Mouse (Mus musculus) heart, postnatal 10 days (tissue): ENCODE results near the gene Tnfrsf9. TPM values are rescaled to one million over a fixed set of nuclear protein-coding genes. Genes with fewer than 3 reads are reported as not detected.
"Not testable (repeated sequence)": the region's sequence is repeated elsewhere in the genome, so short reads cannot be mapped to it uniquely, and the experiment has no call there.

ENCODE experiments used
- DNase-seq, 2 experiments: peaks; one replicate each; pipeline ENCODE4 v3.0.0; 2021
- intact Hi-C: fragments of 180-260 bp; cut with DNase I; formaldehyde crosslinking; loops from one replicate; pipeline ENCODE4 v1.15.1; 2025
- total RNA-seq, 2 experiments: library from RNA; stranded (reverse); gene quantifications; 2 replicates each; pipeline ENCODE4 v1.2.3; 2021

Gene Tnfrsf9
- under 1 TPM in 1 of 2 experiments, not detected in 1; 0.12 TPM for total RNA-seq

DNA sequence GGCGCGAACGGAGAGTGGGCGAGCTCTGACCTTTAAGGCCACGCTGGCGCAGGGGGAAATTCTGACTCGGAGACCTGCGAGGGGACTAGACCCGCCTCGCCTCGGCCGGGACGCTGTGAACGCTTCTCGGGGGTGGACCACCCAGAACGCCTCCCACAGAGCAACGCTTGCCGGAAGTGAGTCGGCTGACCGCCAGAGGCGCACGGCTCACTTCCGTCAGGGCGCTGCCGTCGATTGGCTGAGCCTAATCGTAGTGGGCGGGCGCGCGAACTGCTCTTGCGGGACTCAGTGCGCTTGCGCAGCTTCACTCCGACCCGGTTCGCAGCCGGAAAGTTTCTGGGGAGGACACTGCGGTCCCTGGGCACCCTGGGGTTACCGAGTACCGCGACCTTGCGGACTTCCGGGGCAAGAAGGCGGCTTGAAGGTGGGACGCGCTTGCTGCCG lies at the start of gene Tnfrsf9, which contains the start of gene Park7:
Gene Tnfrsf9 (plus strand): TSS at position 273 of the 444 bp plus-strand sequence.
Gene Park7 (minus strand): TSS at position 148 of the 444 bp plus-strand sequence.
- intact Hi-C loops: no loop called here
- peak; percentile 98 for DNase-seq

DNA sequence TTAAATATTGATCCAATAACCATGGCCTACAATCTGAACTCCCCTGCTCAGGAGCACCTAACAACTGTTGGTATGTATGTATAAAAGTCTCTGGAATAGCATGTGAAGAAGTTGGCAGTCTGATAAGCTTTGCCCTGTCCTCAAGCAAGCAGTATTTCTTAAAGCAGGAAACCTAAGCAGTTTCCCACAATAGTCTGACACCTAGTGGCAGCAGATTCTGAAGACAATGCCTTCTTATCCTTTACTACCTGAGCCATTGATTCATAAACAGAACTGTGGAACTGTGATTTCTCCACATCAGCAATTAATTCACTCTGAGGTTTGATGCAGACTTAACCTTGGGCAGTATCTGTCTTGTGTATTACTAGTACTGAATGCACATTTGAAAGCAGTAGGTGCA lies 49.0 kb upstream of the Tnfrsf9 start:
- DNase-seq: peak; percentile 39 to 47
- intact Hi-C loops: no loop called here

- intact Hi-C loops: no loop called here
- DNase-seq: no peak
Measured at GRCm38 (mm10) chr4:150866069-150866468, 48.3 kb upstream of the Tnfrsf9 start.

- no peak for DNase-seq
- intact Hi-C loops: no loop called here
Measured at GRCm38 (mm10) chr4:150866494-150866893, 47.9 kb upstream of the Tnfrsf9 start.

DNA sequence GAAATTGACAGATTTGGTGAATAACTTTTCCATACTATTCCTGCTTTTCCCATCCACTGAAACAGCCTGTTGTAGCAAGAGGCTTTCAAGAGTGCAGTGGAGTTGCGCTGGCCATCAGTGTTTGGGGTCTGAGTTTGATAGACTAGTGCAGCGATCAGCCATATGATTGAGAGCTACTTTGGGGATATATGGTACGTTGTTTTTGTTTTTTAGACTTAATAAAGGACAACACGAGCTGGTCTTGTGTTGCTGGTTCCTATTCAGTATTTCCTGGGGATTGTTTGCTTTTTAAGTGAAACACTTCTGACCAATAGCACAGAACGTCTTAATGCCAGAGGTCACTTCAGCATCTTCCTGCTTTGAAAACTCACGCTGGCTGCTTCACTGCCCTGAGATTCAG lies 46.2 kb upstream of the Tnfrsf9 start:
- no peak for DNase-seq
- intact Hi-C loops: no loop called here

DNA sequence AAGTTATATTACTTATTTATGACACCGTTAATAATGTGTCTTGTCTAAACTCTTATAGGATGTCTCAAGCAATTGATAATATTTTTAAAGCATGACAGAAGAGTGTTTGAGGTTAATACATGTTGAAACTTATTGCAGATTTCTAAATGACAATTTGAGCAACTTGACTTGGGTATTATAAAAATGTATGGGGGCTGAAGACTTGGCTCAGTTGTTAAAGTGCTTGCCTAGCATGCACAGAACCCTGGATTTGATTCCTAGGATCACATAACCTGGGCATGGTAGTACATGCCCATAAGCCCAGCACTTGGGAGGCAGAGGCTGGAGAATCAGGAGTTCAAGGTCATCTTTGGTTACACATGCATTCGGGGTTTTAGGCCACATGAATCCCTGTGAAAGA lies 45.5 kb upstream of the Tnfrsf9 start:
- DNase-seq: no peak
- intact Hi-C loops: no loop called here

DNA sequence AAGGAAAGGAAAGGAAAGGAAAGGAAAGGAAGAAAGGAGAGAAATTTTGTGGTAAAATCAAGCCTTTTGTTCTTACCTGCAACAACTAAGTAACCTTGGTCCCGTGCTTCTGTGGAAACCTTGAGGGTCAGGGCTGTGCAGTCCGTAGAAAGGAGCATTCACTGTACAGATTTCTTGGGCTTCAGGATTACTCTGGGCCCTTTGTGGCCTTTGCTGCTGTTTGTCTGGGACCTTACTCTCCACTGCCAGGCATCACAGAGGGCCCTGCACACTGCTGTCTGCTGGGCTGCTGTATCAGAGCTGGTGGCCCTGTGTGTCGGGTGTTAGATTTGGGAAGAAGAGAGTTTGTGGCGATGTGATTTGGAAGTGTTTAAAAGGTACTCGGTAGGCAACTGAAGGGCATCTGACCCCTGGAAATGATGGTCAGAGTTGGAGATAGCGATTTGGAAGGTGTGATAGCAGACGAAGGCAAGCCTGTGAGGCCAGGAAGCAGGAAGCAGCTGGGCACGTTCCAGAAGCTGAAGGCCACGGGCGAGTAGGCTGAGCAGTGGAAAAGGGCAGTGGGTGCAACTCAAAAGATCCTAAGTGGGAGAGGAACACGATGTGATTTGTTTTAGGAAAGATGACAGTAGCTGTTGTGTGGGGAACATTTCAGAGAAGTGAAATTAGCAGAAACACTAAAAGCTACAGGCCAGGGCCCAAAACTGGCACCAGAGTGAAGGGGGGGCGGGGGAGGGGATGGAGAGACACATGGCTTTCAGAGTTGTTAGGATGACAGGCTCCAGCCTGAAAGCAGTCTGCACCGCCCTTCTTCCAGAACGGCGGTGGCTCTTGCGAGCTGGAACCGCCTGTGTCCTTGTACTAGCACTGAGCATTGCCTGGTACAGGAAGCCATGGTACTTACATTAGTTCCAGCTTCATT lies 44.8 kb upstream of the Tnfrsf9 start:
- intact Hi-C loops: no loop called here
- DNase-seq: no peak

DNA sequence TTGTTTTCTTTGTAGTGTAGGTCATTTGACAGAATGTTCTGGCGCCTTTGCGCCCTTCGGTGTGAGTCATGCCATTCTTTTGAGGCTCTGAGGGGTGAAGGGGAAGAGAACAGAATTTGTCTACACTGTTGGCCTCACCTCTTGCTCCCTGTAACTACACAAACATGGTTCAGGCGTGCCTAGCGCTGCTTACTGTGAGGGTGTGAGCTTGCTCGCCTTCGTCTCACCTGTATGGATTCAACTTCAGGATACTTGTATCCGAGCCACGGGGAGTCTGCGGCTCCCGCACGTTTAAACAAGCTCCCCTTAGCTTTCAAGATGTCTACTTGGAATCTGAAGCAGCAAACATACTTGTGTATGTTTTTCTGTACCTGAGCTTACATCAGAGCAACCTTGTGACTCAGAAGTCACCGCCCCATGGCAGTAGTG lies 43.4 kb upstream of the Tnfrsf9 start:
- intact Hi-C loops: no loop called here
- DNase-seq: no peak

DNA sequence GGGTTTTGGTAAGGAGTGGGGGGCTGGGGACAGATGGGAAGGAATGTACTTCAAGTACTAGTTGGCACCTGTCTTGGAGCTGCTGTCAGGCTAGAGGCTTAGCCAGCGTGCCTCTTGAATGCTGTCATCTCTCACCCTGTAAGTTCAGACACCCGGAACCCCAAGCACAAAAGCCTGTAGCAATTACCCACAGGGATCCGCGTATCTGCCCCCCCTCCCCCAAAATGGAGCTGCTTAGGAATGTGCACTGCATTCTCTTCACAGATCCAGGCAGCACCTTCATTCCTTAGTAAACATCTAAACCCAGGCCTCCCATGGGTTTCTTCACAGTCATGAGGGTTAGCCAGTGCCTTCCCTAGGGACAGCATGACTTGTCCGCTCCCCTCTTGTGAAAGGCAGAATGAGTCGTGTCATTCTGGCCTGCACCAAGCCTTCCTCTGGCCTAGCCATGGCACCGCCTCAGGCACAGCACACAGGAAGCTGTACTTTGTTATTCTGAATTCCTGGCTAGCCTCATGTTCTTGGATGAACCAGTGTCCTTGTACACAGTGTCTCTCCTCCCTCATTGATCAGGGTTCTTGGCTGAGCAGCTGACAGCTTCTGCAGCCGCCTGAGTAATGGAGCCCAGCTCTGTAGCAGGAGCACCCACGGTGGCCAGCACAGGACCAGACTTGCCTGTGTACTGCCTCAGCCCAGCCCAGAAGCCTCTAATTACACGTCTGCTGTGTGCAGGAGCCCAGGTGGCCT lies 42.8 kb upstream of the Tnfrsf9 start:
- intact Hi-C loops: no loop called here
- DNase-seq: peak; percentile 49 to 54

DNA sequence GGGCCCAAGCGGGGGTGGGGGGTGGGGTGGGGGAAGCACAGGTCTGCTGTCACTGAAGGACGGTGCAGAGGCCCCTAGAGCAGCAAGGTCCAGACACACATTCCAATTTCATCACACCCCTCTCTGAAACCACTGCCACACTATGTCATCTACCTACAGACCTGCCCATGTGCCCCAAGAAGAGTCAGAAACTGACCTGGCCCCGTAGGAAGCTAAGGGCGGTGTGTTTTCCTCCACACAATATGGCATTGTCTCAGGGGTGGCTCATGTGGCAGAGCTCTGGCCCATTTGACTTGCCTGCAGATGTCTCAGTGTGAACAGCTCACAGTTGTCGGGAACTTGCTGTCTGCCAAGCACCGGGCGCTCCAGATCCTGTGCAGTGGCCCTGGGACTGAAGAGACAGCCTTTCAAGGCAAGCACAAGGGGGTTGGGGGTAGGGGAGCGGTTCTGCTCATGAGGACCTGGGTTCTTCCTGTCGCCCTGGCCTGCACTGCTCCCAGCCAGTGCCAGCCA lies 42.2 kb upstream of the Tnfrsf9 start:
- no peak for DNase-seq
- intact Hi-C loops: no loop called here

DNA sequence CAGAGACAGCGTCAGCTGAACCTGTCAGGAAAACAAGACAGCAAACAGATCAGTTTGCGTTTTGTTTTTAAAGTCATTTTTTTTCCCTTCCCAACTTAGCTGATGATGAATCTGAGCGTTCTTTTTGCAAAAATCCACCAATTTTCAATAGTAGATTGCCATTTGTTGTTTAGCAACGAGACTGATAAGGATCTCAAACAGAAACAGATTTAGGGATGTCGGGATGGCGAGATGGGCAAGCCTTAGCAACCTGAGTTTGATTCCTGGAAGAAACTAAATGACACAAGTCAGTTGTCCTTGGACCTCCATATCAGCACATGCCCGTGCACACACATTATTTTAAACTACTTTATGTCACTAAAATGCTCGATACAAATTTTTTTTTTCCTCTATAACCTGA lies 41.7 kb upstream of the Tnfrsf9 start:
- no peak for DNase-seq
- intact Hi-C loops: no loop called here

- intact Hi-C loops, DNase-seq: not testable (repeated sequence)
Measured at GRCm38 (mm10) chr4:150874416-150874815, 39.9 kb upstream of the Tnfrsf9 start.

- intact Hi-C loops: no loop called here
- no peak for DNase-seq
Measured at GRCm38 (mm10) chr4:150875393-150875792, 39.0 kb upstream of the Tnfrsf9 start.

GRCm38 (mm10) chr4:150879631-150880030 lies 34.7 kb upstream of the Tnfrsf9 start:
- no peak for DNase-seq
- intact Hi-C loops: no loop called here

GRCm38 (mm10) chr4:150880364-150880763 lies 34.0 kb upstream of the Tnfrsf9 start:
- DNase-seq: no peak
- intact Hi-C loops: no loop called here

- no peak for DNase-seq
- intact Hi-C loops: no loop called here
Measured at GRCm38 (mm10) chr4:150882632-150883031, 31.7 kb upstream of the Tnfrsf9 start.

- DNase-seq: no peak
- intact Hi-C loops: no loop called here
Measured at GRCm38 (mm10) chr4:150887903-150888302, 26.5 kb upstream of the Tnfrsf9 start.

GRCm38 (mm10) chr4:150888492-150888891 lies 25.9 kb upstream of the Tnfrsf9 start:
- DNase-seq: no peak
- intact Hi-C loops: no loop called here

- no peak for DNase-seq
- intact Hi-C loops: no loop called here
Measured at GRCm38 (mm10) chr4:150889273-150889954, 24.9 kb upstream of the Tnfrsf9 start.

GRCm38 (mm10) chr4:150889955-150890315 lies 24.4 kb upstream of the Tnfrsf9 start:
- no peak for DNase-seq
- intact Hi-C loops: no loop called here

DNA sequence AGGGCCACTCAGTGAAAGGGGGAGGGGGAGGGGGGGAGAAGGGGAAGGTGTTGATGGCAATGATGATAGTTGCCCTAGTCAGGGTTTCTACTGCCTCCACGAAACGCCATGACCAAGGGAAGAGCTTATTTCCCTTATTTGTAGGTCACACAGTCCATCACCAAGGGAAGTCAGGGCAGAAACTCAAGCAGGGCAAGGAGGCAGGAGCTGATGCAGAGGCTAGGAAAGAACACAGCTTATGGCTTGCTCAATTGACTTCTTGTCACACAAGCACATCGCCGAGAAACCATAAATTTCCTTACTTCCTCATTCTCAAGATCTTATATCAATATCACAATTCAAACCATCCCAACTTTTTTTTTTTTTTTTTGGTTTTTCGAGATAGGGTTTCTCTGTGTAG lies 23.1 kb upstream of the Tnfrsf9 start:
- no peak for DNase-seq
- intact Hi-C loops: no loop called here
